Mouse (Mus musculus) bone marrow, adult 2 months (tissue): Measurements from ENCODE around the gene Shc3.

ENCODE experiments used
- CTCF ChIP-seq: fragments of 200-500 bp; IDR thresholded peaks from 2 replicates; pipeline ENCODE4 v1.5.1; 2011; ENCODE audit warnings: low read length, control low read depth; ENCODE audit not compliant: control insufficient read depth, insufficient read depth
- POLR2A ChIP-seq: fragments of 200-500 bp; IDR thresholded peaks from 2 replicates; pipeline ENCODE4 v1.6.1; 2011; ENCODE audit warnings: low read depth, mild to moderate bottlenecking, control low read depth, low read length, borderline replicate concordance; ENCODE audit not compliant: control insufficient read depth

DNA sequence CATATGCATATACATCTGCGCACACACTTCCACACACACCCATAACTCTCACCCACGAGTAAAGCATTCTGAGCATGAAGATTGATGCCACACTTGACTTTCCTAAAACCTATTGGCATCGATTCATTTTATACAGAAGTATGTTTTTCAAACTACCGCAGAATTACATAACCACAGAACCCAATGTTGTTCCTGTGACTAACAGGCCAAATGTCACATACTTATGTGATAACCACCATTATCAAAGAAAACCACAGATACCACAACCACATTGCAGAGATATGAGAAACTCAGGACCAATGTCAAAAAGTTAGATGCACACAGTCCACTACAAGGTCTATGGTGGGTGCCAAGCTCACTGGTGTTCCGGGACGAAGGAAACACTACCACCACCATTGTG, 50.3 kb downstream of the Shc3 start:
- TF ChIP-seq CTCF (no peak), POLR2A (no peak)
